Mouse (Mus musculus): ENCODE measurements around the gene Slc22a7. TPM values are rescaled to one million over a fixed set of nuclear protein-coding genes. Genes with fewer than 3 reads are reported as not detected.
A peak's percentile ranks its signal among the peaks of the same experiment; 100 is the strongest.

Gene Slc22a7
- polyA plus RNA-seq, 1 experiment from 2014 or later, result not detected

DNA sequence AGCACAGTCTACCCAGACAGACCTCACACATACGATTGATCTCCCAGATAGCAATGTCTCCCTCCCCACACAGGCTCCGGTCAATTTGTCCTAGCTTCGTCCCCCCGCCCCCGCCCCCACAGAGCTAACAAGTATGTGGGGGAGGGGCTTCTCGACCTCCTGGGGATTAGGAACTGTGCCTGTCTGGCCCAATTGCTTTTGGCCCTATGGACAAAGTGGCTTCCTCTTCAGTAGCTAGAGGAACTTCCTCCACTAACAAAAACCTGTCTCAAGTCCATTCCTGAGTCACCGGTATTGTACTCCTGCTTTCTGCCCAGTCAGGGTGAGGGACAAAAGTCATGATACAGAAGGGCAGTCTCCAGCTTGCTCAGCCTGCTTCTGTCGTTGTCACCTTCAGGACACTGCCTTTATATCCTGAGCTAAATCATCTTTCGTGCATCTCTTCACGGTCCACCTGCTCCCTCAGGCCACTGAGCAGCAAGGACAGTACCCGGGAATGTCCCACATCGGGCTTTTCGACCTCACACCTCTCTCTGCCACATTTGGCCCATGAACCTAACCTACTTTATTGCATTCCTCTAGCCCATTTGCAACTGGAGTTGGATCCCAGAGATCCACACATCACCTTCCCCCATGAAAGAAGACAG lies 15.2 kb upstream of the Slc22a7 start:
- H3K27me3 ChIP-seq (ENCODE audit: control insufficient read depth, insufficient read depth, low read length), result peaks cover 62% of the 10 kb centered on the region
- H3K9me3 ChIP-seq (ENCODE audit: control insufficient read depth, low read length), result no peaks in the 10 kb centered on the region
- no peak for ATAC-seq (ENCODE audit: insufficient number of reproducible peaks, low FRiP score, low TSS enrichment, low read depth)
- DNase-seq (ENCODE audit: low spot score), result no peak
- H3K4me2 ChIP-seq (ENCODE audit: low read depth, severe bottlenecking), result peak overlapping the region; percentile 88; the same call in 1 of the 2 replicates
- no peak overlapping the region for H3K9ac ChIP-seq (ENCODE audit: low read length)
- H3K4me3 ChIP-seq (ENCODE audit: low read depth, low read length), result no peak overlapping the region
- no peak overlapping the region for H3K27ac ChIP-seq (replicated peaks; ENCODE audit: low read depth, low read length)
- no peaks in the 10 kb centered on the region for H3K36me3 ChIP-seq (ENCODE audit: control insufficient read depth, insufficient read depth, low read length)
- H3K4me1 ChIP-seq (ENCODE audit: control insufficient read depth, insufficient read depth, low read length), result peaks cover 20% of the 10 kb centered on the region
- WGBS, result 5% methylated on average over 13 of the region's 13 CpGs

DNA sequence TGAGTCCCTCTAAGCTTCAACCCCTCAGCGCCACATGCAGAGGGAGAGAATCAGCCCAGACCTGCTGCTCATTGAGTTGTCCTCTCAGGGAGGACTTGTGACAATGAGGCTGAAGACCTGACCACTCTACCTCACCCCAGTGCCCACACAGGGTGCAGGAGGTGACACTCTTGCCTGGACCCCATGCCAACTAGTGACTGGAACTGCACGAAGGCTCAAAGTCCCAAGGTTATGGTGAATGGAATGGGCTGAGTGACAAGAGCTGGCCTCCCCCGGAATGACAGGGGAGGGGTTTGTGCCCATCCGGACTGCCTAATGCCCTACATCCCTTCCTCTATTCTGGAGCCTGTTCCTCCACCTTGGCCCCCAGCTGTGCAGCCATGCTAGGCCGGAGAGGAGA lies 14.4 kb upstream of the Slc22a7 start:
- no peak overlapping the region for H3K4me2 ChIP-seq (ENCODE audit: low read depth, severe bottlenecking)
- no peak for DNase-seq (ENCODE audit: low spot score)
- H3K27ac ChIP-seq (replicated peaks; ENCODE audit: low read depth, low read length), result no peak overlapping the region
- no peak for ATAC-seq (ENCODE audit: insufficient number of reproducible peaks, low FRiP score, low TSS enrichment, low read depth)
- H3K27me3 ChIP-seq (ENCODE audit: control insufficient read depth, insufficient read depth, low read length), result peaks cover 54% of the 10 kb centered on the region
- H3K4me3 ChIP-seq (ENCODE audit: low read depth, low read length), result no peak overlapping the region
- H3K9me3 ChIP-seq (ENCODE audit: control insufficient read depth, low read length), result no peaks in the 10 kb centered on the region
- no peak overlapping the region for H3K9ac ChIP-seq (ENCODE audit: low read length)
- 21% methylated on average over 5 of the region's 5 CpGs for WGBS
- peaks cover 20% of the 10 kb centered on the region for H3K4me1 ChIP-seq (ENCODE audit: control insufficient read depth, insufficient read depth, low read length)
- H3K36me3 ChIP-seq (ENCODE audit: control insufficient read depth, insufficient read depth, low read length), result no peaks in the 10 kb centered on the region

DNA sequence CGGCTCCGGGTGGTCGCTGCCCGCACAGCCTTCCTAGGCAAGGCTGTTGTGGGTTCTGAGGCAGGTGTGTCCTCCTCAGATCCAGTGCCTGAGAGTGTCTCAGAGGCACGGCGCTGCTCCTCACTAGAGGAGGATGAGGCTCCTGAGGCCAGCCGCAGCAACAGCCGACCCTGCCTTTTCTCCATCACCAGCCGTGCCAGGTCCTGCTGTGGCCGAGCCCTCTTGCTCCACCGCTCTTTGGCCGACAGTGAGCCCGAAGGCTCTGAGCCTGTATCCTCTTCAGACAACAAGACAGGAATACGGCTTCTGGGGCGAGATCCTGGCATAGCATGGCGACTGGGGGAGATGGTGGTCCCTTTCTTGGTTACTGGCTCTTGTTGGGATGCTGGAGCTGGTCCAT lies 8.0 kb upstream of the Slc22a7 start:
- H3K27me3 ChIP-seq (ENCODE audit: control insufficient read depth, insufficient read depth, low read length), result peaks cover 55% of the 10 kb centered on the region
- WGBS, result 88% methylated on average over 16 of the region's 16 CpGs
- DNase-seq (ENCODE audit: low spot score) (no peak), ATAC-seq (ENCODE audit: insufficient number of reproducible peaks, low FRiP score, low TSS enrichment, low read depth) (no peak)
- no peak overlapping the region for H3K27ac ChIP-seq (replicated peaks; ENCODE audit: low read depth, low read length)
- no peak overlapping the region; the same call in 1 of the 2 replicates for H3K4me2 ChIP-seq (ENCODE audit: low read depth, severe bottlenecking)
- no peak overlapping the region for H3K4me3 ChIP-seq (ENCODE audit: low read depth, low read length)
- H3K4me1 ChIP-seq (ENCODE audit: control insufficient read depth, insufficient read depth, low read length), result peaks cover 10% of the 10 kb centered on the region; the same call in 1 of the 2 replicates
- H3K36me3 ChIP-seq (ENCODE audit: control insufficient read depth, insufficient read depth, low read length), result no peaks in the 10 kb centered on the region
- no peak overlapping the region for H3K9ac ChIP-seq (ENCODE audit: low read length)
- no peaks in the 10 kb centered on the region for H3K9me3 ChIP-seq (ENCODE audit: control insufficient read depth, low read length)

DNA sequence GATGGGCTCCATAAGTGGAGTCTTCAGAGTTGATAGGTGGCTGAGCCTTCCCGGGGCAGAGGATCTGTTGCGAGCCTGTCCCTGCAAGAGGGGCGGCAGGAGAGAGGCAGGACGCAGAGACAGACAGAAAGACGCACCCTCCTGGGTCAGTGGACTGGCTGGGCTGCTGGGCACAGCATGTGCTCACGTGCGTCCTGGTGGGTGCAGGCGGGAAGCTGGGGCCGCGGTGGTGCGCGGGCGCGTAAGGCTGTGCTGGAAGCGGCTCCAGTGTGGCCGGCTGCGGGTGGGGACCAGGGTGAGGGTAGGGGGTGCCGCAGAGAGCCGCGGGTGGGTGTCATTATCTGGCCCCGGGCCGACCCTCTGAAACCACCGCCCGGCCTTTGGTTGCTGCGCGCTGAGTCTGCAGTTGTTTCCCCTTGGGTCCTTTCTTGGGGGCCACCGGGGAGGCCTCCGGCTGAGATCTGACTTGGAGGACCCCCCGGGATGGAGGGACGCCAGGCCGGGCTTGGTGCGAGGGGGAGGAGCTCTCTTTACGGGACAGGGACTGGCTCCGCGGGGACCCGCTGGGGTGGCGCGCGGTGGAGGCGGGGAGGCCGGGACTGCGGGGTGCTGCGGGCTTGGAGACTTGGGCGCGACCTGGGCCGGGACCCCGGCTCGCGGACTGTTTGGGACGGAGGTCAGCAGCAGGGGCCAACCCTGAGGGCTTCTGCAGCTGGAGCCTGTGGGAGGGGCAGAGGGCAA lies 6.8 kb upstream of the Slc22a7 start:
- ATAC-seq (ENCODE audit: insufficient number of reproducible peaks, low FRiP score, low TSS enrichment, low read depth), result no peak
- Histone ChIP-seq H3K9me3 (ENCODE audit: control insufficient read depth, low read length) (no peaks in the 10 kb centered on the region), H3K27ac (replicated peaks; ENCODE audit: low read depth, low read length) (no peak overlapping the region), H3K4me2 (ENCODE audit: low read depth, severe bottlenecking) (peak overlapping the region; percentile 61), H3K4me3 (ENCODE audit: low read depth, low read length) (peak overlapping the region; percentile 25), H3K27me3 (ENCODE audit: control insufficient read depth, insufficient read depth, low read length) (peaks cover 55% of the 10 kb centered on the region), H3K36me3 (ENCODE audit: control insufficient read depth, insufficient read depth, low read length) (no peaks in the 10 kb centered on the region), H3K9ac (ENCODE audit: low read length) (peak overlapping the region; percentile 57; the same call in 1 of the 2 replicates), H3K4me1 (ENCODE audit: control insufficient read depth, insufficient read depth, low read length) (peaks cover 10% of the 10 kb centered on the region; the same call in 1 of the 2 replicates)
- no peak for DNase-seq (ENCODE audit: low spot score)
- 1% methylated on average over 46 of the region's 50 CpGs for WGBS

DNA sequence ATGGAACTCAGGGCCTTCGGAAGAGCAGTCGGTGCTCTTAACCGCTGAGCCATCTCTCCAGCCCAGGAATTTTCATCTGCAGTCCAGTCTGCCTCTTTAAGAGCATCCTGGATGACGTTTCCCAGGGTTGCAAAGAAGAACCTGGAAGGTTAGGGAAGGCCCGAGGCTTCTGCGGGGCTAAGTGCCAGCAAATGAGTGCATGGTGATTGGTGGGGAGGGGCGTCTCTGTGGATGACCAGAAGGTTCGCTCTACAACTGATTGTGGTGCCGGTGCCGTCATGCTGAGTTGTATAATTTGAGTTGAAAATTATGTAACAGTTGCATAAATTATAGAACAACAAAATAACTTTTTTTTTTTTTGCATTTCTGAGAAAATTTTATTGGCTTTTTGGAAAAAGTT lies 919 bp upstream of the Slc22a7 start:
- 0 out of 2 replicates have a peak, but pooled peaks cover 3% of the 10 kb centered on the region for H3K4me1 ChIP-seq (ENCODE audit: control insufficient read depth, insufficient read depth, low read length)
- H3K4me3 ChIP-seq (ENCODE audit: low read depth, low read length), result no peak overlapping the region
- H3K27ac ChIP-seq (replicated peaks; ENCODE audit: low read depth, low read length), result no peak overlapping the region
- H3K36me3 ChIP-seq (ENCODE audit: control insufficient read depth, insufficient read depth, low read length), result no peaks in the 10 kb centered on the region
- WGBS, result 93% methylated on average over 10 of the region's 10 CpGs
- ATAC-seq (ENCODE audit: insufficient number of reproducible peaks, low FRiP score, low TSS enrichment, low read depth) (no peak), DNase-seq (ENCODE audit: low spot score) (no peak)
- H3K4me2 ChIP-seq (ENCODE audit: low read depth, severe bottlenecking), result no peak overlapping the region
- H3K9me3 ChIP-seq (ENCODE audit: control insufficient read depth, low read length), result no peaks in the 10 kb centered on the region
- no peak overlapping the region for H3K9ac ChIP-seq (ENCODE audit: low read length)
- H3K27me3 ChIP-seq (ENCODE audit: control insufficient read depth, insufficient read depth, low read length), result peaks cover 30% of the 10 kb centered on the region

DNA sequence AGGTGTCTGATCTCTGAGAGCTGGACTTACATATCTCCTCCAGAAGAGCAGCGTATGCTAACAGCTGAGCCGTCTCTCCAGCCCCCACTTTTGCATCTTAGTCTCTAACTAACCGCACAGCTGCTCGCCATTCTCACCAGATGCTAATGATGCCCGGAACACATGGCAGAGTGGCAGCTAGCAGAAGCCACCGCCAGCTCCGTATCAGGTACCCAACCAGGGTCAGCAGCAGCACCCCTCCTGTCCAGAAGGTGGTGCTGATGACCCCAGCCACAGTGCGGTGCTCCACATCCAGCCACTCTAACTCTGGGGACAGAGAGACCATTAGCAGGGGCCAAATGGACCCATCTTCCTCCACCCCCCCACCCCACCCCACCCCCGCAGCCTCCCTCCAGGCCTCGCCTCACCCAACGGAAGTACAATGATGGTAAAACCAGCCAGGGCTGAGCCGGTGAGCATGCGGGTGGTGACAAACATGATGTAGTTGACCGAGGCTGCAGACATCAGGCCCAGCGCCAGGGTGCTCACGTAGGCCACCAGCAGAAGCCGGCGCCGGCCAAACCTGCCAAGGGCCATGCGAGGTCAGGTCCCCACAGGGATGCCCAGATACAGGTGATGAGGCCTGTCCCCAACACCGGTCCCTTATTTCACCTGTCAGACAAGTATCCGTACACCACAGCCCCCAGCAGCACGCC lies 1.4 kb downstream of the Slc22a7 start:
- Histone ChIP-seq H3K27me3 (ENCODE audit: control insufficient read depth, insufficient read depth, low read length) (peaks cover 7% of the 10 kb centered on the region; the same call in 1 of the 2 replicates), H3K4me3 (ENCODE audit: low read depth, low read length) (no peak overlapping the region), H3K27ac (replicated peaks; ENCODE audit: low read depth, low read length) (no peak overlapping the region), H3K9me3 (ENCODE audit: control insufficient read depth, low read length) (no peaks in the 10 kb centered on the region), H3K9ac (ENCODE audit: low read length) (no peak overlapping the region), H3K4me1 (ENCODE audit: control insufficient read depth, insufficient read depth, low read length) (no peaks in the 10 kb centered on the region), H3K4me2 (ENCODE audit: low read depth, severe bottlenecking) (peak overlapping the region; percentile 12; the same call in 1 of the 2 replicates), H3K36me3 (ENCODE audit: control insufficient read depth, insufficient read depth, low read length) (no peaks in the 10 kb centered on the region)
- 24% methylated on average over 23 of the region's 23 CpGs for WGBS
- DNase-seq (ENCODE audit: low spot score), result peak; percentile 65
- no peak for ATAC-seq (ENCODE audit: insufficient number of reproducible peaks, low FRiP score, low TSS enrichment, low read depth)

DNA sequence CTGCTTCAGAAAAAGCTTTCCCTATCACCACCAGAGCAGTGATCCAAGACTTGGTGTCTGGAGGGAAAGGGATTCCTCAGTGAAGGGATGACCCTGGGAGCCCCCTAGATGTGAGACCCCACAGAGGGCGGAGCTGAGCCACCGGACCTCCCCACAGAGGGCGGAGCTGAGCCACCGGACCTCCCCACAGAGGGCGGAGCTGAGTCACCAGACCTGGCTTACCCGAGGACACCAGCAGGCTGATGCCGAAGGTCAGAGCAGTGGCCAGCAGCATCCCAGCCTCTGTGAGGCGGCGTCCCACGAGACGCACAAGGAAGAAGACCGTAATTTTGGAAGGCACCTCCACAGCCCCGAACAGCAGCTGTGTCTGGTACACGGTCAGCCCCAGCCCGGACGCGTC lies 4.6 kb downstream of the Slc22a7 start:
- no peak overlapping the region for H3K4me3 ChIP-seq (ENCODE audit: low read depth, low read length)
- H3K9ac ChIP-seq (ENCODE audit: low read length), result peak overlapping the region; percentile 22; the same call in 1 of the 2 replicates
- H3K27me3 ChIP-seq (ENCODE audit: control insufficient read depth, insufficient read depth, low read length), result peaks cover 5% of the 10 kb centered on the region; the same call in 1 of the 2 replicates
- no peak overlapping the region for H3K27ac ChIP-seq (replicated peaks; ENCODE audit: low read depth, low read length)
- ATAC-seq (ENCODE audit: insufficient number of reproducible peaks, low FRiP score, low TSS enrichment, low read depth) (no peak), DNase-seq (ENCODE audit: low spot score) (peak; percentile 47)
- H3K4me1 ChIP-seq (ENCODE audit: control insufficient read depth, insufficient read depth, low read length), result no peaks in the 10 kb centered on the region
- no peaks in the 10 kb centered on the region for H3K36me3 ChIP-seq (ENCODE audit: control insufficient read depth, insufficient read depth, low read length)
- peak overlapping the region; percentile 42 for H3K4me2 ChIP-seq (ENCODE audit: low read depth, severe bottlenecking)
- 4% methylated on average over 17 of the region's 17 CpGs for WGBS
- H3K9me3 ChIP-seq (ENCODE audit: control insufficient read depth, low read length), result no peaks in the 10 kb centered on the region

DNA sequence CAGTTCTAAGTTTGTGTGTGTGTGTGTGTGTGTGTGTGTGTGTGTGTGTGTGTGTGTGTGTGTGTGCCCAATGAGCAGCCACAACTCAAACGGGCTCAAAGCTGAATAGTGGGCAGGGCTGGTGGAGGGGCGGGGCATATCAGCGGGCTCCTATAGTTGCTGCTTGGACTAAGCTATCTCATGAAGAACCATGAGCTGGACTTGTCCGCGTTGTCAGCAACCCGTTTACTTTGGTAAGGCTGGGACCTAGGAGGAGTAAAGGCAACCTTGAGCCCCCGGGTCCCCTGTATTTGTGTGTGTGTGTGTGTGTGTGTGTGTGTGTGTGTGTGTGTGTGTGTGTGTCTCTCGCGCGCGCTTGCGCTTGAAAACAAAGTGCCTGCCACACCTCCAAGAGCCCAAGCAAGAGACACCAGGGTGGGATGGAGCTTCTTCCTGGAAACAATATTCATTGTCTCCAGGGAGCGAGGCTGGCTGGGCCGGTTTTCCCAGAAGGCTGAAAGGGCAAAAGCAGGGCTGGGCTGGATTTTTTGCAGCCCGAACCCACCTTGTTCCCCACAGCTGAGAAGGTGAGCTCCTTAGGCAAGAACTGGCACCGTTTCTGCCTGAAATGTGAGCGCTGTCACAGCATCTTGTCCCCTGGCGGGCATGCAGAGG lies 9.4 kb downstream of the Slc22a7 start, which contains the start of gene Crip3:
Gene Crip3 (plus strand): TSS at position 166 of the 654 bp plus-strand sequence.
- WGBS, result 19% methylated on average over 17 of the region's 18 CpGs
- no peak within 1 kb of the TSS for H3K4me3 ChIP-seq (ENCODE audit: low read depth, low read length)
- ATAC-seq (ENCODE audit: insufficient number of reproducible peaks, low FRiP score, low TSS enrichment, low read depth), result 0 out of 2 replicates have a peak, but pooled peaks have one; percentile 21
- no peak within 1 kb of the TSS for H3K27ac ChIP-seq (replicated peaks; ENCODE audit: low read depth, low read length)
- no peak for DNase-seq (ENCODE audit: low spot score)
- H3K9me3 ChIP-seq (ENCODE audit: control insufficient read depth, low read length), result no peaks in the 10 kb centered on the region
- H3K36me3 ChIP-seq (ENCODE audit: control insufficient read depth, insufficient read depth, low read length), result no peaks in the 10 kb centered on the region; the same call in 1 of the 2 replicates
- H3K4me1 ChIP-seq (ENCODE audit: control insufficient read depth, insufficient read depth, low read length), result no peaks in the 10 kb centered on the region
- H3K27me3 ChIP-seq (ENCODE audit: control insufficient read depth, insufficient read depth, low read length), result peaks cover 2% of the 10 kb centered on the region; the same call in 1 of the 2 replicates
- H3K4me2 ChIP-seq (ENCODE audit: low read depth, severe bottlenecking), result peak within 1 kb of the TSS; percentile 43; the same call in 1 of the 2 replicates
- H3K9ac ChIP-seq (ENCODE audit: low read length), result no peak within 1 kb of the TSS

Data from limb, embryonic 11.5 days (tissue).